Mouse (Mus musculus) limb, embryonic 15.5 days (tissue): ENCODE data around the gene 1700125H20Rik. TPM values are rescaled to one million over a fixed set of nuclear protein-coding genes. Genes with fewer than 3 reads are reported as not detected.

ENCODE experiments used
- ATAC-seq: fragments of 200-750 bp; cut with Nextera tagmentation; 2 replicates; pipeline ENCODE4 v1.8.0; 2017; ENCODE audit warnings: low read depth, moderate TSS enrichment; ENCODE audit not compliant: insufficient number of reproducible peaks, low FRiP score, low TSS enrichment
- H3K27ac ChIP-seq: fragments of 300-500 bp; sonication (generic); 2 replicates; pipeline ENCODE4 v1.5.1; 2015; ENCODE audit warnings: moderate library complexity, mild to moderate bottlenecking, inconsistent platforms
- H3K27me3 ChIP-seq: fragments of 300-500 bp; sonication (generic); 2 replicates; pipeline ENCODE4 v1.6.1; 2015; ENCODE audit warnings: inconsistent platforms
- H3K36me3 ChIP-seq: fragments of 300-500 bp; sonication (generic); 2 replicates; pipeline ENCODE4 v1.6.1; 2015; ENCODE audit warnings: inconsistent platforms
- H3K4me1 ChIP-seq: fragments of 300-500 bp; sonication (generic); 2 replicates; pipeline ENCODE4 v1.6.1; 2015; ENCODE audit warnings: inconsistent platforms
- H3K4me2 ChIP-seq: fragments of 300-500 bp; sonication (generic); 2 replicates; pipeline ENCODE4 v1.6.1; 2015; ENCODE audit warnings: mild to moderate bottlenecking, inconsistent platforms
- H3K4me3 ChIP-seq: fragments of 300-500 bp; sonication (generic); 2 replicates; pipeline ENCODE4 v1.5.1; 2015; ENCODE audit warnings: mild to moderate bottlenecking, inconsistent platforms
- H3K9ac ChIP-seq: fragments of 300-500 bp; sonication (generic); 2 replicates; pipeline ENCODE4 v1.6.1; 2015; ENCODE audit warnings: inconsistent platforms
- H3K9me3 ChIP-seq: fragments of 300-500 bp; sonication (generic); 2 replicates; pipeline ENCODE4 v1.6.1; 2016; ENCODE audit warnings: inconsistent platforms
- WGBS: fragments of 180-500 bp; shearing (Covaris S2); methylation state at CpG from one replicate; pipeline ENCODE4 v1.1.7; 2015; 5-methylcytosine and 5-hydroxymethylcytosine counted together
- polyA plus RNA-seq: library from polyadenylated mRNA; unstranded; fragments of >200 nt; fragmentation: Nextera tagmentation; extraction: Ambion mirVana; gene quantifications from 2 replicates; pipeline ENCODE4 v1.2.1, GENCODE M21; 2015

1700125H20Rik gene
- polyA plus RNA-seq = 0.46 and 0.99 TPM in 2 replicates

DNA sequence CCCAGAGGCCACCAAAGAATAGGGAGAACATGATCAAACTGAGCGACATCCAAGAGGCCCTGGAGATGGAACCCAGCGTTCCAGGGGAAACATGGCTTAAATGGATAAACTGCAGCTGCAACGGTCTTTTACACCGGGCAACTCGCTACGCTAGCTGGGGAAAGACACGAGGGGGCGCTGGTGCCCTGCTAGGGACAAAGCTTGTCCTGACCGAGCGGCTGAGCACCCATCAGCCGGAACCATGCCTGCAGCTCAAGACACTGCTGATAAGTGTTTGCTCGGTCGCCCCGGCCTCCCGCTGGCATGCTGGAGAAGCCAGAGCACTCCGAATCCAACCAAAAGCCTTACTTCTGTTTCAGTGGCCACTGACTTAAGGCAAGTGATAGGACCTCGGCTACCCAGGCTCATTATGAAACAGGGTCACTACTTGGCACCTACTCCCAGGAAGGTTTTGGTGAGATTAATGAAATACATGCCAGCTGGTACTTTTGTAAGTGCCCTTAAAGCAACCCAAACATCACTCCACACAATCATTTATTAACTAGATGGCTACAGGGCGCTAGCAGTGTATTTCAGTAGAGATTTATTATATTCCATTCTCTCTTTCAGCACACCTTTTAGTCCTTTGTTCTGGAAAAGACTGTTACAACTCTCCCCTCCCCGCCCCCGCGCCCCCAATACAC, at the start of gene 1700125H20Rik:
Gene 1700125H20Rik (plus strand): TSS at position 347 of the 683 bp plus-strand sequence.
- no peaks in the 10 kb centered on the region for H3K36me3 ChIP-seq
- peak; percentile 69; the same call in 1 of the 2 replicates for ATAC-seq
- peak within 1 kb of the TSS; percentile 20; the same call in 1 of the 2 replicates for H3K9ac ChIP-seq
- H3K27ac ChIP-seq = no peak within 1 kb of the TSS
- 12% methylated on average over 21 of the region's 21 CpGs for WGBS
- no peaks in the 10 kb centered on the region for H3K9me3 ChIP-seq
- no peaks in the 10 kb centered on the region for H3K4me1 ChIP-seq
- peak within 1 kb of the TSS; percentile 63 for H3K4me2 ChIP-seq
- H3K27me3 ChIP-seq = no peaks in the 10 kb centered on the region
- peak within 1 kb of the TSS; percentile 30 for H3K4me3 ChIP-seq

DNA sequence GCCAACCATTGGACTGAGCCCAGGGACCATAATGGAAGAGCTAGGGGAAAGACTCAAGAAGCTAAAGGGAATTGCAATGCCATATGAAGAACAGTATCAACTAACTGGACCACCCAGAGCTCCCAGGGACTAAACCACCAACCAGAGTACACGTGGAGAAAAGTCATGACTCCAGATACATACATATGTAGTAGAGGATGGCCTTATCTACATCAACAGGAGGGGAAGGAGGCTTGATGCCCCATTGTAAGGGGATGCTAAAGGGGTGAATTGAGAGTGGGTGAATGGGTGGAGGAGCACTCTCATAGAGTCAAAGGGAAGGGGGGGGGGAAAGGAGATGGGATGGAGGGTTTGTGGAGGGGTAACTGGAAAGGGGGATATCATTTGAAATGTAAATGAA, 48.1 kb upstream of the 1700125H20Rik start:
- WGBS = 79% methylated on average over 1 of the region's 1 CpGs
- no peak for ATAC-seq
- Histone ChIP-seq H3K9ac (no peak overlapping the region), H3K4me3 (no peak overlapping the region), H3K9me3 (no peaks in the 10 kb centered on the region), H3K27ac (no peak overlapping the region), H3K27me3 (no peaks in the 10 kb centered on the region), H3K36me3 (no peaks in the 10 kb centered on the region), H3K4me1 (no peaks in the 10 kb centered on the region), H3K4me2 (no peak overlapping the region)

DNA sequence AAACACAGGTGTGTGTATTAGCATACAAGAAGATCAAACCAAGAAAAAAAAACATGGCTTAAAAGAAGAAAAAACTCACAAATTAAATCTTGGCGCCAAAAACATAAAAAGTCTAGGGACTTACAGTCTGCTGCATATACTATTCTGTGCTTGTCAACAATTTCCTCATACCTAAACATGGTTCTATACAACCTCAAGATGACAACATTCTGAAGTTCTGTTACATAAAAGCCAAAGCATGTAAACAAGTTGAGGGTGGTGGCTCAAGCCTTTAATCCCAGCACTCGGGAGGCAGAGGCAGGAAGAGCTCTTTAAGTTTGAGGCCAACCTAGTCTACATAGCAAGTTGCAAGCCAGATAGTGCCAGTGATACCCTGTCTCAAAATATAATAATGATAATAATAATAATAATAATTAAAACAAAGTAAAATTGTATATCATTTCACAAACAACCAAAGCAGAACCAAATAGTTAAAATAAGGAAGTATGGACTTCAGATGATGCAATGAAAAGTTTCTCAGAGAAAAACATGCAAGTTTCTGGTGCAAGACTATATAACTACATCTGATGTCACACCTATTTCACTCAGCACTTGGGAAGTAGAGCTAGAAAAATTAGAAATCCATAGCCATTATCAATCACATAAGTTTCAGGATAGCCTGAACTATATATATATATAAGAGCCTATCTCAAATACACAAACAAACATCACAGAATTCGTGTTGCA, 46.8 kb upstream of the 1700125H20Rik start:
- no peaks in the 10 kb centered on the region for H3K9me3 ChIP-seq
- H3K4me2 ChIP-seq = no peak overlapping the region
- H3K9ac ChIP-seq = no peak overlapping the region
- ATAC-seq = no peak
- no peaks in the 10 kb centered on the region for H3K4me1 ChIP-seq
- no peaks in the 10 kb centered on the region for H3K36me3 ChIP-seq
- no peak overlapping the region for H3K27ac ChIP-seq
- 77% methylated on average over 3 of the region's 3 CpGs for WGBS
- H3K4me3 ChIP-seq = no peak overlapping the region
- H3K27me3 ChIP-seq = no peaks in the 10 kb centered on the region

DNA sequence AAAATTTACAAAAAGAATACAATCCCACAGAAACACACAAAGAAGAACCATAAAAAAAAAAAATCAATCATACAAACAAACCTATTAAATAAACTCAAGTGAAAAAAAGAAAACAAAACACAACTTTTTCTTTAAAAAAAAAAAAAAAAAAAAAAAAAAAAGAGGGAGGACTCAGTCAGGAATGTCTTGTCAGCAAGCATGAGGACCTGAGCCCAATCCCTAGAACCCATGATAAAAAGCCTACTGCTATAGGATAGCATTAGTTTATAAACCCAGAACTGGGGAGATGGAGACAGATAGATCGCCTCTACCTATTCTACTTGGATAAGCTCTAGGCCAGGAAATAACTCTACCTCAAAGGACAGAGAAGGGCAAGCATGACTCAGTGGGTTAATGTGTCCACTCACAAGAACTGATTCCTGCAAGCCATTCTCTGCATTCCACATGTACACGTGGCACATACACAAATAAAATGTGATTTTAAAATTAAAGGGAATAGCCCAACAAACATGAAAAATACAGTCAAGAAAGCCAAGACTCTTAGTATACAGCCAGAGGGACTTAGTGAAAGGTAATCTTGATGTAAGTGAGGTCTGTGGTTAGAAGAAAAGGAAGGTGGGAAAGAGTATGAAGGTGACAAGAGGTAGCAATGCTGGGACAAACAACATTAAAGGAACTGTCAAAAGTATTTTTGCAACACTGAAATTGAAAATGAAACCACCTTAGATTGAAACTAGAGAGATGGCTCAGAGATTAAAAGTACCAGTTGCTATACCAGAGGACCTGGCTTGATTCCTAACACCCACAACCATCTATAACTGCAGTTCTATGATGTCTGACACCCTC, 43.7 kb upstream of the 1700125H20Rik start:
- Histone ChIP-seq H3K4me1 (no peaks in the 10 kb centered on the region), H3K36me3 (no peaks in the 10 kb centered on the region), H3K9ac (no peak overlapping the region), H3K27me3 (no peaks in the 10 kb centered on the region), H3K4me2 (no peak overlapping the region), H3K9me3 (no peaks in the 10 kb centered on the region), H3K27ac (no peak overlapping the region), H3K4me3 (no peak overlapping the region)
- 77% methylated on average over 2 of the region's 2 CpGs for WGBS
- ATAC-seq = no peak

DNA sequence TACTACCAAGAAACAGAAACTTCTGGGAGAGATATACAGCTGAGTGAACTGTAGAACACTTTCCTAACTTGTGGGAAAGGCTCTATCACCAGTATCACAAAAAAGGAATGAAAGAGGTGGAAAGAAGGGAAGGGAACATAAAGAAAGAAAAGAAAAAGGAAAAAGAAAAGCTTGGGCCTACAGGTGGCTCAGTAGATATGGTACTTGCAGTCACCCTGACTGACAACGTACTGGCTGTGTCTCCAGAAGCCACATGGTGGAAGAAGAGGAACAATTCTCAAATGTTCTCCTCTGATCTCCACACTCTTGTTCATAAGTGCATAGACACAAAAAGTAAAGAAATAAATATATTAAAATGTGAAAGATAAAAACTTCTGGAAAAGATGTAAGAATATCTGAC, 41.3 kb upstream of the 1700125H20Rik start:
- Histone ChIP-seq H3K4me3 (no peak overlapping the region), H3K27me3 (no peaks in the 10 kb centered on the region), H3K4me1 (no peaks in the 10 kb centered on the region), H3K36me3 (no peaks in the 10 kb centered on the region), H3K4me2 (no peak overlapping the region), H3K9ac (no peak overlapping the region), H3K27ac (no peak overlapping the region), H3K9me3 (no peaks in the 10 kb centered on the region)
- 88% methylated on average over 1 of the region's 1 CpGs for WGBS
- no peak for ATAC-seq

DNA sequence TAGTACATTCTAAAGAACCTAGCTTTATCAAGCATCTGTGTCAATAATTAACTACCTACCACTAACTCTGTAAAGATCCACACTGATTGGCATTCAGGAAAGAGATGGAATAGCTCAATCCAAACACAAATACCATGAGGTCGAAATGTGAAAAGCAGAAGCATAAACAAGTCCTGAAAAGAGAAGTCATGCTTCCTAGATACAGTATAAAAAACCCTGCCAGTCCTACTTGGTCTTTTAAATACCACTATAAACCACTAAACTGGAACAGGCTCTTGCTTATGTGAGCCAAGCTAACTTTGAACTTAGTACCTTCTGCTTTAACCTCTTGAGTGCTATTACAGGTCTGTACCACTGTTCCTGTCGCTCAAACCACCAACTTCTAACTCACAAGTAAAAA, 38.7 kb upstream of the 1700125H20Rik start:
- no peak for ATAC-seq
- 62% methylated on average over 2 of the region's 2 CpGs for WGBS

DNA sequence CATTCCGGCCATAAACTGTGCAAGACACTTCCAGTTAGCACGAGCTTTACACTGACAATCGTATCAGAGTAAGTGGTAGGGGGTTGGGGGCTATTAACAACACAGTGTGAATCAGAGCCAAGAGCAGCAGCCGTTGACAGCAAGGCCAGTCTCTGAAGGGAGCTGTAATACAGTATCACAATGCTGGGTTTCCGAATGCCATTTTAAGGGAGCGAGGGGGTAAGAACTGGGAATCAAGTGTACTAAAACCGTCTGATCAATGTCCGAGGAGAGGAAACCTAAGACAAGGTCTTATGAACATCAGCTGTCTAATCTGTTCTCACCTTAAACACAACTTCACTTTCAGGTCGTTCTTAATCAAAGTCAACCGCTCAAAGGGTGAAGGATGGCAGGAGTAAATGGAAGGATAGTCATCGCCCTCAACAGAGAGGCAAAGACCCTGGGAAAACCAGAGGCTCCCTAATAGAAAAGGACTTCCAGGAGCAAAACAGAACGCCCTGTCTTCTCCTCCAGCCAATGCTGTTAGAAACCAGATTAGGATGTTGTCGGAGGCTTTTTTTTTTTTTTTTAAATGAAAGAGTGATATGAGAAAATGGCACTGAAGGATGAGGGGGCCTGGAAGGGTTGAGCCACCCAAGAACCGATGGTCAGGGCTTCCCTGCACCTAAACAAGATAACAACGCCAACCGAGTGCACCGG, 31.3 kb upstream of the 1700125H20Rik start:
- H3K27me3 ChIP-seq = no peaks in the 10 kb centered on the region
- no peak for ATAC-seq
- H3K27ac ChIP-seq = peak overlapping the region; percentile 81; the same call in 1 of the 2 replicates
- H3K36me3 ChIP-seq = no peaks in the 10 kb centered on the region; the same call in 1 of the 2 replicates
- peak overlapping the region; percentile 69 for H3K4me2 ChIP-seq
- peaks cover 4% of the 10 kb centered on the region; the same call in 1 of the 2 replicates for H3K4me1 ChIP-seq
- 2% methylated on average over 17 of the region's 17 CpGs for WGBS
- no peaks in the 10 kb centered on the region; the same call in 1 of the 2 replicates for H3K9me3 ChIP-seq
- H3K9ac ChIP-seq = peak overlapping the region; percentile 71
- H3K4me3 ChIP-seq = peak overlapping the region; percentile 88

More for the DNA sequence above, 38.7 kb upstream of the 1700125H20Rik start:
- no peak overlapping the region for H3K4me3 ChIP-seq
- H3K27ac ChIP-seq = no peak overlapping the region
- no peaks in the 10 kb centered on the region for H3K9me3 ChIP-seq
- no peak overlapping the region for H3K9ac ChIP-seq
- H3K27me3 ChIP-seq = no peaks in the 10 kb centered on the region
- no peaks in the 10 kb centered on the region for H3K36me3 ChIP-seq
- H3K4me2 ChIP-seq = no peak overlapping the region
- H3K4me1 ChIP-seq = no peaks in the 10 kb centered on the region

DNA sequence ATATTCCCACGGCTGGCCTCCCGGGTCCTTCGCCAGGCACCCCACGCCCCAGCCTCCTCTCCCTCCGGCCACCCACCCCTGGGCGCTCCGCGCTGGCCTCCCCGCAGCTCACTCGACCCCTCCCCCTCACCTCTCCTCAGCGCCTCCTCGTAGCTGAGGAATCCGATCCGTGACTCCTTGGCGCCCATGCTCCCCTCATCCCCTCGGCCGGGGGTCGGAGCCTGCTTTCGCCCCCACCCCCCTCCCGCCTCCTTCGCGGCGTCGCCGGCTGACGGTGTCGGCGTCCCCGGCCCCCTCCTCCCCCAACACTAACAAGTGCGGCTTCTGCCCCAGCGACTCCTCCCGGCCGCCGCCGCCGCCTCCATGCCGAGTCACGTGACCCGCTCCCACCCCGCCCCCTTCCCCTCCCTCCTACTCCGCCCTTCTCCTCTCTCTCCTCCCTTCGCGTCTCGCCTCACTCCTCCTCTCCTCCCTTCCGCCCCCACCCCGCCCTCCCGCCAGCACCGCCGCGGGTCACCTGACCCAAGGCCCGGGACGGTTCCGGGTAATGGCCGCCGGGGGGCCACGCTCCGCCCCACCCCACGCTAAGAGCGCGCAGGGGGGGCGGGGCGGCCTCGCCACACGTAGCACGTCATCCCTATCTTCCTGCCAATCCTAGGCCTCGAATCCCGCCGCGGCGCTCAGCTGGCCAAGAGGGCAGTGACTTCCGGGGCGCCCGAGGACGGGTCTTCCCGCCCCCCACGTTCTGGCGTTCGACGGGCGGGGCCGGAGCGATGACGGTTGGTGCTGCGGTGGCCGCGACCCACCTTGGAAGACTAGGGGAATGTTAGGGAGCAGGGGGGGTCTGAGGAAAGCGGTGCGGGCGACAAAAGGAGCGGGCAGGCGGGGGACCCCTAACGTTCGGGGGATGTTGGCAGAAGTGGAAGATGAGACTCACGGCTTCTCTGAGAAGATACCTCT, 30.3 kb upstream of the 1700125H20Rik start, which contains the start of gene Usp32:
Gene Usp32 (minus strand): TSS at position 581 of the 960 bp plus-strand sequence.
- Histone ChIP-seq H3K4me3 (peak within 1 kb of the TSS; percentile 88), H3K27ac (peak within 1 kb of the TSS; percentile 89), H3K27me3 (no peaks in the 10 kb centered on the region), H3K9ac (peak within 1 kb of the TSS; percentile 71), H3K9me3 (no peaks in the 10 kb centered on the region; the same call in 1 of the 2 replicates), H3K4me2 (peak within 1 kb of the TSS; percentile 69), H3K4me1 (peaks cover 4% of the 10 kb centered on the region; the same call in 1 of the 2 replicates), H3K36me3 (no peaks in the 10 kb centered on the region; the same call in 1 of the 2 replicates)
- ATAC-seq = peak; percentile 98
- under 1% methylated on average over 84 of the region's 94 CpGs for WGBS

DNA sequence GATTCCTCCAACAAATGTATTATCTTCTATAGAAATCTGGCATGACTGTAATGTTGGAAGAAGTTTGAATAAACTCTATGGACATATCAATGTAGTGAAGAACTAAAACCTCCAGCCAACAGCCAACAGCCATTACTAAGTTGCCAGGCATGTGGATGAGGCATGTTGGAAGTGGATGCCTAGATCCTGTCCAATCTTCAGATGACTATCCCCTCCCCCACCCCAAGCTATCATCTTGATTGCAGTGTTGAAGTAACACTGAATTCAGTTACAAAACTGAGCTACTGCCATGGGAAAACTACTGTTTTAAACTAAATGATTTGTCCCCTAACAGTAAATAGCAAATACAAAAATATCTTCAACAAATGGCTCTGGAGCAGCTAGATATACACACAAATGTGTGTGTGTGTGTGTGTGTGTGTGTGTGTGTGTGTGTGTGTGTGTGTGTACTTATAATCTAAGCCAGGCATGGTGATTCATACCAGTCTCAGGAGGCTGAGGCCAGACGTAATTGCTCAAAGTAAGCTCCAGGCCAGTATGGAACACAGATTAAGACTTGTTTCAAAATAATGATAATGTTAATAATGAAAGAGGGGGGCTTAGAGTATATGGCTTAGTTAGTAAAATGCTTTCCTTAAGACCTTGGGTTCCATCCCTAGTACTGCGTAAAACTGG, 17.8 kb upstream of the 1700125H20Rik start:
- WGBS = 59% methylated on average over 2 of the region's 2 CpGs
- H3K4me3 ChIP-seq = no peak overlapping the region
- no peak overlapping the region for H3K9ac ChIP-seq
- no peak overlapping the region for H3K4me2 ChIP-seq
- H3K9me3 ChIP-seq = no peaks in the 10 kb centered on the region
- no peak overlapping the region for H3K27ac ChIP-seq
- no peaks in the 10 kb centered on the region for H3K27me3 ChIP-seq
- H3K4me1 ChIP-seq = no peaks in the 10 kb centered on the region
- no peak for ATAC-seq
- no peaks in the 10 kb centered on the region for H3K36me3 ChIP-seq

DNA sequence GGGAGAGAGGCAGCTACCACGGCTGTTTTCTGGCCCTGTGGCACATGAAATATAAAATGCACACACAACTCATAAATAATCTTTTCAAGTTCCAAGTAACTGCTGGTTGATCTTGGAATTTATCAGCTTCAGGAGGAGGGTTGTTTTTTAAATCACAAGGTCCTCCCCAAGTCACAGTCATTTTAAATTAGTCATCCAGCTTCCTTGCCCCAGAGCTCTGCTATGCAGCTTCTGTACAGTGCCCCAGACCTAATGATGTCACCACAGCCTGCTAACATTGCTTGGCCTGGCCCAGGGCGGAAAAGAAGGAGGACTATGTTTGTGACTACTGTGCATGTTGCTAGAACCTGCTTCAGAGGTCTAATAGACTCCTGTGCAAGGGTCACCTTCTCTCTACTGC, 12.9 kb upstream of the 1700125H20Rik start:
- H3K9ac ChIP-seq = no peak overlapping the region
- 40% methylated on average over 2 of the region's 2 CpGs for WGBS
- no peaks in the 10 kb centered on the region for H3K36me3 ChIP-seq
- no peak for ATAC-seq
- no peaks in the 10 kb centered on the region for H3K27me3 ChIP-seq
- no peaks in the 10 kb centered on the region for H3K4me1 ChIP-seq
- no peaks in the 10 kb centered on the region for H3K9me3 ChIP-seq
- H3K27ac ChIP-seq = no peak overlapping the region
- no peak overlapping the region for H3K4me3 ChIP-seq
- no peak overlapping the region for H3K4me2 ChIP-seq
